Comparison of ENCODE assay signal across 14 mouse cellular contexts in genomic region chr6:24600726-24601125, GRCm38 (mm10). TPM values are rescaled to one million over a fixed set of nuclear protein-coding genes. Genes with fewer than 3 reads are reported as not detected.
"Had no signal": no experiment of that assay in that cellular context is flagged by ENCODE, and none has a peak within 500 bp of the region (broad histone marks: within the 10 kb centered on the region; RNA-seq: fewer than 3 reads in every experiment).

No protein-coding gene starts in this region.

- H3K9ac ChIP-seq: limb, embryonic 12.5 days; liver, embryonic 13.5 days; liver, postnatal 0 days; lung, embryonic 15.5 days; neural tube, embryonic 12.5 days had no signal

- H3K36me3 ChIP-seq: limb, embryonic 12.5 days; liver, embryonic 13.5 days; lung, embryonic 15.5 days; neural tube, embryonic 12.5 days had no signal

- H3K4me2 ChIP-seq: limb, embryonic 12.5 days; liver, embryonic 13.5 days; lung, embryonic 15.5 days; neural tube, embryonic 12.5 days had no signal

- H3K4me1 ChIP-seq: limb, embryonic 12.5 days; liver, embryonic 13.5 days; neural tube, embryonic 12.5 days had no signal

- H3K27ac ChIP-seq: left cerebral cortex, adult 2 months; limb, embryonic 12.5 days; liver, embryonic 13.5 days; lung, embryonic 15.5 days; neural tube, embryonic 12.5 days; stomach, postnatal 0 days had no signal

- H3K27me3 ChIP-seq: limb, embryonic 12.5 days; liver, embryonic 13.5 days; lung, embryonic 15.5 days; neural tube, embryonic 12.5 days had no signal

- DNase-seq: kidney, postnatal 25 days; liver; liver, embryonic 13.5 days; liver, postnatal 0 days; midbrain, embryonic 14.5 days had no signal

- H3K9me3 ChIP-seq: limb, embryonic 12.5 days; liver, embryonic 13.5 days; lung, embryonic 15.5 days; neural tube, embryonic 12.5 days had no signal

- ATAC-seq: liver, postnatal 0 days had no signal

- H3K4me3 ChIP-seq: left cerebral cortex, adult 2 months; limb, embryonic 12.5 days; liver, embryonic 13.5 days; lung, embryonic 15.5 days; neural tube, embryonic 12.5 days had no signal

RNA-seq across cellular contexts. Expression of gene Lmod2, which starts 3.2 kb away (rescaled TPM):
- total RNA-seq: layer of hippocampus, postnatal 25 days; left cerebral cortex, adult 2 months; left cerebral cortex, postnatal 25 days; megakaryocyte-erythroid progenitor cell, adult 5-6 weeks; neutrophil, adult 5-6 weeks had no signal
- polyA plus RNA-seq: limb, embryonic 12.5 days; midbrain, embryonic 14.5 days; neural tube, embryonic 12.5 days; stomach, postnatal 0 days had no signal
